28 mouse cellular contexts compared by ENCODE assay signal in genomic region chr17:78696922-78697321, GRCm38 (mm10). TPM values are rescaled to one million over a fixed set of nuclear protein-coding genes. Genes with fewer than 3 reads are reported as not detected.
DNase-seq lines count a peak whose midpoint lies in the region; ATAC-seq and TF ChIP-seq lines count a peak whose summit lies in the region.
"Had no signal": no experiment of that assay in that cellular context is flagged by ENCODE, and none has a peak within 500 bp of the region (broad histone marks: within the 10 kb centered on the region; RNA-seq: fewer than 3 reads in every experiment).

No protein-coding gene starts in this region.

- H3K9me3 ChIP-seq in liver, embryonic 11.5 days (ENCODE audit: control insufficient read depth, low read length) = no peaks in the 10 kb centered on the region
- H3K9me3 ChIP-seq in liver, postnatal 0 days (ENCODE audit: low read length) = no peaks in the 10 kb centered on the region
- no peaks in the 10 kb centered on the region for H3K9me3 ChIP-seq in liver, embryonic 15.5 days (replicated peaks)
- H3K9me3 ChIP-seq: embryonic facial prominence, embryonic 10.5 days; embryonic facial prominence, embryonic 13.5 days; forebrain, embryonic 12.5 days; forebrain, embryonic 15.5 days; heart, embryonic 12.5 days had no signal

- intact Hi-C loops in left cerebral cortex, postnatal 25 days (cut with DNase I) = no loop called here

- H3K27me3 ChIP-seq in liver, embryonic 11.5 days (replicated peaks; ENCODE audit: control insufficient read depth, insufficient read depth, low read length) = no peaks in the 10 kb centered on the region
- no peaks in the 10 kb centered on the region for H3K27me3 ChIP-seq in liver, postnatal 0 days (ENCODE audit: insufficient read depth, low read length)
- H3K27me3 ChIP-seq in Patski = no peaks in the 10 kb centered on the region
- no peaks in the 10 kb centered on the region for H3K27me3 ChIP-seq in liver, embryonic 15.5 days
- H3K27me3 ChIP-seq: embryonic facial prominence, embryonic 13.5 days; forebrain, embryonic 12.5 days; forebrain, embryonic 15.5 days; heart, embryonic 12.5 days had no signal

- H3K4me3 ChIP-seq in liver, embryonic 11.5 days (ENCODE audit: low read depth, low read length) = no peak overlapping the region
- H3K4me3 ChIP-seq in liver, postnatal 0 days (ENCODE audit: low read depth, low read length) = no peak overlapping the region
- no peak overlapping the region for H3K4me3 ChIP-seq in liver, embryonic 15.5 days (replicated peaks)
- H3K4me3 ChIP-seq: embryonic facial prominence, embryonic 10.5 days; embryonic facial prominence, embryonic 13.5 days; erythroblast, embryonic 14.5 days; forebrain, embryonic 12.5 days; forebrain, embryonic 15.5 days; heart, embryonic 12.5 days had no signal

- peak; percentile 53; the same call in 1 of the 2 replicates for ATAC-seq in liver, embryonic 11.5 days (replicated peaks; ENCODE audit: low FRiP score)
- no peak for ATAC-seq in liver, postnatal 0 days
- ATAC-seq in Patski = peak; percentile 57
- ATAC-seq in liver, embryonic 15.5 days (ENCODE audit: insufficient read depth) = 0 out of 2 replicates have a peak, but pooled peaks have one; percentile 31
- ATAC-seq in megakaryocyte-erythroid progenitor cell, adult 5-6 weeks (replicated peaks; ENCODE audit: low FRiP score, low TSS enrichment, poor library complexity, severe bottlenecking) = peak; percentile 93
- ATAC-seq: CD4-positive, CD25-positive, alpha-beta regulatory T cell, adult 4 months; forebrain, embryonic 15.5 days; hindbrain, postnatal 0 days; inflammation-experienced regulatory T-cells, adult 6 months had no signal

- H3K36me3 ChIP-seq in liver, embryonic 11.5 days (ENCODE audit: control insufficient read depth, insufficient read depth, low read length) = peaks cover 3% of the 10 kb centered on the region; the same call in 1 of the 2 replicates
- peaks cover 5% of the 10 kb centered on the region; the same call in 1 of the 2 replicates for H3K36me3 ChIP-seq in liver, postnatal 0 days (replicated peaks; ENCODE audit: insufficient read depth, low read length)
- H3K36me3 ChIP-seq in liver, embryonic 15.5 days (replicated peaks) = no peaks in the 10 kb centered on the region
- H3K36me3 ChIP-seq: forebrain, embryonic 12.5 days had no signal

- no peak overlapping the region for H3K27ac ChIP-seq in liver, embryonic 11.5 days (ENCODE audit: low read depth, low read length)
- H3K27ac ChIP-seq in liver, postnatal 0 days (ENCODE audit: low read depth) = no peak overlapping the region
- H3K27ac ChIP-seq in liver, embryonic 15.5 days (replicated peaks) = no peak overlapping the region
- H3K27ac ChIP-seq: embryonic facial prominence, embryonic 10.5 days; embryonic facial prominence, embryonic 13.5 days; forebrain, embryonic 12.5 days; forebrain, embryonic 15.5 days; hindbrain, embryonic 14.5 days; hindbrain, postnatal 0 days had no signal

- POLR2A ChIA-PET in Patski (lab: Charles Lee) = no interaction called here

- no peak for TF ChIP-seq CTCF in liver, postnatal 0 days (IDR thresholded peaks at IDR 0.05; ENCODE audit: low read depth)
- TF ChIP-seq CTCF in Patski (IDR thresholded peaks at IDR 0.05) = peak; percentile 39

- TF ChIP-seq EP300 in liver, postnatal 0 days (IDR thresholded peaks at IDR 0.05; ENCODE audit: low read depth) = no peak

- no peak for DNase-seq in liver, embryonic 11.5 days (ENCODE audit: low spot score)
- DNase-seq in liver, postnatal 0 days = no peak
- peak; percentile 22 for DNase-seq in Patski (ENCODE audit: low read depth, low spot score)
- no peak for DNase-seq in left cerebral cortex, postnatal 25 days (ENCODE audit: low spot score in 2 of 2)
- DNase-seq in adrenal gland, adult 18-20 months (ENCODE audit: low spot score in 2 of 2) = no peak
- DNase-seq: adrenal gland, adult 2 months; adrenal gland, postnatal 14 days; cerebellum, adult 11 months; cerebellum, adult 2 months; cerebellum, adult 9-11 months; cerebellum, postnatal 25 days; embryo, embryonic 11 days; gastrocnemius, postnatal 10 days; heart, adult 11 months; heart, postnatal 14 days; heart, postnatal 4 days had no signal

- H3K4me2 ChIP-seq in liver, embryonic 11.5 days = no peak overlapping the region
- no peak overlapping the region for H3K4me2 ChIP-seq in liver, postnatal 0 days (ENCODE audit: low read depth, low read length)
- no peak overlapping the region for H3K4me2 ChIP-seq in liver, embryonic 15.5 days
- H3K4me2 ChIP-seq: embryonic facial prominence, embryonic 13.5 days; forebrain, embryonic 12.5 days; forebrain, embryonic 15.5 days; heart, embryonic 12.5 days; hindbrain, embryonic 14.5 days had no signal

- no peak overlapping the region for H3K9ac ChIP-seq in liver, embryonic 11.5 days (ENCODE audit: low read depth, low read length)
- H3K9ac ChIP-seq in liver, postnatal 0 days (replicated peaks) = no peak overlapping the region
- H3K9ac ChIP-seq in liver, embryonic 15.5 days = no peak overlapping the region
- H3K9ac ChIP-seq: embryonic facial prominence, embryonic 13.5 days; forebrain, embryonic 12.5 days; forebrain, embryonic 15.5 days; heart, embryonic 12.5 days; hindbrain, embryonic 14.5 days had no signal

- CTCF ChIA-PET in Patski (lab: Charles Lee) = no interaction called here

- WGBS in liver, embryonic 11.5 days = 62% methylated on average over 5 of the region's 5 CpGs
- 74% methylated on average over 5 of the region's 5 CpGs for WGBS in liver, postnatal 0 days (ENCODE audit: insufficient replicate concordance)
- 49% methylated on average over 5 of the region's 5 CpGs for whole genome bisulfite sequencing in liver, embryonic 15.5 days (ENCODE audit: insufficient replicate concordance)

- H3K4me1 ChIP-seq in liver, embryonic 11.5 days (replicated peaks; ENCODE audit: control insufficient read depth, insufficient read depth, low read length) = peaks cover 10% of the 10 kb centered on the region
- no peaks in the 10 kb centered on the region; the same call in 1 of the 2 replicates for H3K4me1 ChIP-seq in liver, postnatal 0 days (ENCODE audit: insufficient read depth)
- peaks cover 15% of the 10 kb centered on the region for H3K4me1 ChIP-seq in liver, embryonic 15.5 days (replicated peaks)
- H3K4me1 ChIP-seq: embryonic facial prominence, embryonic 10.5 days; embryonic facial prominence, embryonic 13.5 days; forebrain, embryonic 12.5 days; forebrain, embryonic 15.5 days had no signal

- in situ Hi-C loops in Patski (cut with MboI; ENCODE audit: low pct_unique_long_range_greater_than_20kb) = no loop called here

RNA-seq across cellular contexts. Expression of gene Strn, which starts 40.1 kb away (rescaled TPM):
- polyA plus RNA-seq in liver, embryonic 11.5 days (2014; fragmentation: Nextera tagmentation; extraction: Ambion mirVana) = 6.8 and 7.2 TPM in 2 replicates
- polyA plus RNA-seq in liver, postnatal 0 days (2015; fragmentation: Nextera tagmentation; extraction: Ambion mirVana) = 1.2 and 1.7 TPM in 2 replicates
- 21.3 TPM for polyA plus RNA-seq in Patski (2021)
- 2.2 and 2.6 TPM in 2 replicates for polyA plus RNA-seq in liver, embryonic 15.5 days (2015; fragmentation: Nextera tagmentation; extraction: Ambion mirVana)
- total RNA-seq in megakaryocyte-erythroid progenitor cell, adult 5-6 weeks (2014; fragmentation: Nextera tagmentation) = 13.7 and 15.9 TPM in 2 replicates
- total RNA-seq in megakaryocyte-erythroid progenitor cell, adult 5-6 weeks (2017) = 19.6 and 28.1 TPM in 2 replicates
- total RNA-seq in left cerebral cortex, postnatal 25 days (2021) = 10 to 100 TPM; 62.9 to 87.9 TPM
- 10 to 100 TPM; 18.1 to 20.3 TPM for total RNA-seq in adrenal gland, adult 18-20 months (2021)
